Mouse (Mus musculus) midbrain, embryonic 15.5 days (tissue): ENCODE results near the gene Ncf2. TPM values are rescaled to one million over a fixed set of nuclear protein-coding genes. Genes with fewer than 3 reads are reported as not detected.

Experiments used
- ATAC-seq: fragments of 200-750 bp; cut with Nextera tagmentation; replicated peaks from 2 replicates; pipeline ENCODE4 v1.8.0; 2017; ENCODE audit warnings: moderate TSS enrichment
- H3K27ac ChIP-seq: fragments of 300-500 bp; sonication (generic); 2 replicates; pipeline ENCODE4 v1.5.1; 2015; ENCODE audit warnings: mild to moderate bottlenecking, inconsistent platforms
- H3K27me3 ChIP-seq: fragments of 300-500 bp; sonication (generic); replicated peaks from 2 replicates; pipeline ENCODE4 v1.6.1; 2015; ENCODE audit warnings: inconsistent platforms
- H3K36me3 ChIP-seq: fragments of 300-500 bp; sonication (generic); replicated peaks from 2 replicates; pipeline ENCODE4 v1.6.1; 2015; ENCODE audit warnings: inconsistent platforms
- H3K4me1 ChIP-seq: fragments of 300-500 bp; sonication (generic); 2 replicates; pipeline ENCODE4 v1.6.1; 2015; ENCODE audit warnings: inconsistent platforms
- H3K4me2 ChIP-seq: fragments of 300-500 bp; sonication (generic); 2 replicates; pipeline ENCODE4 v1.6.1; 2015; ENCODE audit warnings: inconsistent platforms, mild to moderate bottlenecking, moderate library complexity
- H3K4me3 ChIP-seq: fragments of 300-500 bp; sonication (generic); 2 replicates; pipeline ENCODE4 v1.5.1; 2015; ENCODE audit warnings: mild to moderate bottlenecking, inconsistent platforms
- H3K9ac ChIP-seq: fragments of 300-500 bp; sonication (generic); 2 replicates; pipeline ENCODE4 v1.6.1; 2015; ENCODE audit warnings: mild to moderate bottlenecking, inconsistent platforms
- H3K9me3 ChIP-seq: fragments of 300-500 bp; sonication (generic); 2 replicates; pipeline ENCODE4 v1.6.1; 2016; ENCODE audit warnings: inconsistent platforms
- WGBS: fragments of 180-500 bp; shearing (Covaris S2); methylation state at CpG from one replicate; pipeline ENCODE4 v1.1.7; 2015; ENCODE audit warnings: mixed read lengths; 5-methylcytosine and 5-hydroxymethylcytosine counted together
- polyA plus RNA-seq: library from polyadenylated mRNA; unstranded; fragments of >200 nt; fragmentation: Nextera tagmentation; extraction: Ambion mirVana; gene quantifications from 2 replicates; pipeline ENCODE4 v1.2.1, GENCODE M21; 2015

The Ncf2 gene
- polyA plus RNA-seq, 1 experiment from 2014 or later, result 2.2 TPM

DNA sequence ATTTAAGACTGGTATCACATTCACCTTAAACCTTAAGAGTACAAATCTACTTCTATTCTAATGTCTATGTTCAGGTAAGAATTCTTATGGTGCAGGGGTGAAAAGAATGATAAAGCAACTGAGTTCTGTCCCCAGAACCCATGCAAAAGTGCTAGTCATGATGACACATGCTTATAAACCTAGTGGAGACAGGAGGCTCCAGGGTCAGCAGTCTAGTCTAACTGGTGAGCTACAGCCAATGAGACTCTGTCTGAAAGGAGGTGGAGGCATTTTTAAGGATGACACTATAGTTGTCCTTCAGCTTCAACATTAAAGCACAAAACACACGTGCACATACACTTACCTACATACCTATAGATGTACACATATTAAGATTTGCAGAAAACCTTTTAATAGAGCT lies 44.6 kb downstream of the Ncf2 start:
- H3K27me3 ChIP-seq, result no peaks in the 10 kb centered on the region
- 88% methylated on average over 1 of the region's 1 CpGs for WGBS
- no peak overlapping the region for H3K9ac ChIP-seq
- peaks cover 62% of the 10 kb centered on the region for H3K36me3 ChIP-seq
- H3K9me3 ChIP-seq, result no peaks in the 10 kb centered on the region
- no peaks in the 10 kb centered on the region for H3K4me1 ChIP-seq
- no peak overlapping the region for H3K4me2 ChIP-seq
- ATAC-seq, result no peak
- H3K4me3 ChIP-seq, result no peak overlapping the region
- H3K27ac ChIP-seq, result no peak overlapping the region

DNA sequence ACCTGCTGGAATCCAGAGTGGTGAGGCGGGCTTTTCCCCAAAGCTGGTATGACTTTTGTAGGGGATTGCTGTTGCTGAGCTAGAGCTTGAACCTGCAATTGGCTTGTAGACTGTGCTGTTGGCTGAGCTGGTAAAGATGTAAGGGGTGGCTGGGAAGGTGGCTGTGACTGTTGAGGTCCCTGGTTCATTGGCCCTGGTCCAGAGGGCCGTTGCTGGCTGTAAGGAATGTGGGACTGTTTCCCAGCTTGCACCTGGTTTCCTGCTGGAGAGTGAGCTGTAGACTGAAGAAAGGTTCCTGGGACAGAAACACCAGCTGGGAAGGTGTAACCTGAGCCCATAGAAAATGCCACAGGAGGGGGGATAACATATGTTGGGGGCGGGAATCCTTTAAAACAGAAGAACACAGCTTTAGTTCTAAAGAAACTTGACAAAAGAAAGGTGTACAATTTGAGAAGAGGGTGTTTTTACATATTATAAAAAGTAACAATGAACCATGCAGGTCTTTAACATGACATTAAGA lies 45.3 kb downstream of the Ncf2 start:
- H3K27me3 ChIP-seq, result no peaks in the 10 kb centered on the region

DNA sequence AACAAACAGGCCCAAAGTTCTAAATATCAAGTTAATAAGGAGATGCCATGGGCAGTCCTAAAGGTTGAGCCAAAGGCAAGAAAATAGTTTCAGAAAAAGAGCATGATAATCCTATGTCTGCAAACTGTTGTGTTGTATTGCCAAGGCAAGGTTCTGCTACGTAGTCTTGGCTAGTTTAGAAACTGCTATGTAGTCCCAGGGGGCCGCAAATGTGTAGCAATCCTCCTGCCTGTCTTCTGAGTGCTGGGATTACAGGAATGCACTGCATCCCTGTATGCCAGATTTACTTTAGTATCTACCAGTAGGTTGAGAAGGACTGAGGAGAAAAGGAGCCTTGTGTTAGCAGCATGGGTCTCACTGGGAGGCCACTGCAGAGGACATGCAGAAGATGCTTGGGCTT lies 46.9 kb downstream of the Ncf2 start:
- no peak overlapping the region for H3K27ac ChIP-seq
- 97% methylated on average over 2 of the region's 2 CpGs for WGBS
- no peaks in the 10 kb centered on the region for H3K27me3 ChIP-seq
- peaks cover 46% of the 10 kb centered on the region for H3K36me3 ChIP-seq
- no peak for ATAC-seq
- H3K4me1 ChIP-seq, result no peaks in the 10 kb centered on the region
- H3K9ac ChIP-seq, result no peak overlapping the region
- H3K9me3 ChIP-seq, result no peaks in the 10 kb centered on the region
- no peak overlapping the region for H3K4me2 ChIP-seq
- no peak overlapping the region for H3K4me3 ChIP-seq

More for the DNA sequence above, 45.3 kb downstream of the Ncf2 start:
- Histone ChIP-seq H3K4me1 (no peaks in the 10 kb centered on the region), H3K4me3 (no peak overlapping the region), H3K4me2 (no peak overlapping the region), H3K9ac (no peak overlapping the region), H3K36me3 (peaks cover 55% of the 10 kb centered on the region), H3K27ac (no peak overlapping the region), H3K9me3 (no peaks in the 10 kb centered on the region)
- ATAC-seq, result no peak
- 90% methylated on average over 3 of the region's 3 CpGs for WGBS

DNA sequence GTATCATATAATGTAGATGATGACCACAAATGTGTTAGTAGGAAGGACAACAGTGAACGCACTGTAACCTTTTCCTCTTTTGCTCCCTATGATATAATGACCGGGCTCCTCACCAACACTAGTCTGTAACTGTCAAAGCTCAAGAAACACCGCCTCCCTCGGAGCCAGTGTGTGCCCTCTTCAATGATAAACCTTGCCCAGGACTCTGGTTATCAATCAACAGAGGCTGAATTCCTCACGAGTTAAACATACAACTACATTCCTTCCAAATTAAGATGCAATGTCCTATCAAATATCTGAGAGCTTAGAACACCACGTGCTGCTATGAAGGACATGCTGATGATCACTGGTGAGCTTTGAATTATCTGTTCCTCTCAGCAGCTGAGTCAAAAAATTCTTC lies 69.9 kb downstream of the Ncf2 start:
- no peak overlapping the region for H3K4me2 ChIP-seq
- WGBS, result 95% methylated on average over 6 of the region's 6 CpGs

DNA sequence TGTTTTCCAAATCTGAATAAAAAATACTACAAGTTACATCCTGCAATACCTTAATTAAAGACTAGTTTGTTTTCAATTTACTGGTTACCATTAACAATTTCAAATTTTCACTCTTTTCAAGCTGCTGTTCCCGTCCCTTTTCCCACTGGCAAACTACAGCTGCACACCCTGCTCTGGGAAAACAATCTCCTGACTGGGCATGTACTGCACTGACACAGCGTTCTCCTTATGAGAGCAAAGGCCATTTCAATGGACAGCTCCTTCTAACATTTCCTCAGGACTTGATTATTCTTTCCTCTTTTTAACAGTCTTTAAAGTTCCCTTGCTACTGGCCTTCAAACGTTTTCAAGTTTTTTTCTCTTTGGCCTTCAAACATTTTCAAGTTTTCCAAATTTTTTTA lies 71.0 kb downstream of the Ncf2 start:
- H3K9ac ChIP-seq, result no peak overlapping the region
- no peaks in the 10 kb centered on the region for H3K9me3 ChIP-seq
- no peak for ATAC-seq
- H3K4me1 ChIP-seq, result peaks cover 4% of the 10 kb centered on the region
- H3K27me3 ChIP-seq, result no peaks in the 10 kb centered on the region
- no peak overlapping the region for H3K4me2 ChIP-seq
- WGBS, result 86% methylated on average over 3 of the region's 3 CpGs
- no peak overlapping the region for H3K4me3 ChIP-seq
- no peak overlapping the region for H3K27ac ChIP-seq
- H3K36me3 ChIP-seq, result peaks cover 7% of the 10 kb centered on the region; the same call in 1 of the 2 replicates

More for the DNA sequence above, 69.9 kb downstream of the Ncf2 start:
- no peak overlapping the region for H3K9ac ChIP-seq
- H3K4me1 ChIP-seq, result peaks cover 4% of the 10 kb centered on the region
- no peak for ATAC-seq
- no peak overlapping the region for H3K27ac ChIP-seq
- no peaks in the 10 kb centered on the region for H3K27me3 ChIP-seq
- H3K4me3 ChIP-seq, result no peak overlapping the region
- peaks cover 7% of the 10 kb centered on the region; the same call in 1 of the 2 replicates for H3K36me3 ChIP-seq
- H3K9me3 ChIP-seq, result no peaks in the 10 kb centered on the region

Other genes starting within 250 kb of the Ncf2 start
- gene Apobec4, start 49.6 kb upstream of the Ncf2 start, polyA plus RNA-seq, result 0.24 TPM in 1 of 2 replicates, not detected in the other
- gene Rgl1, start 33.8 kb upstream of the Ncf2 start, polyA plus RNA-seq, result 14.9 and 15.7 TPM in 2 replicates
- 333 and 344 TPM in 2 replicates for gene Arpc5, start 33.7 kb upstream of the Ncf2 start, polyA plus RNA-seq
- 33.7 and 37.2 TPM in 2 replicates for gene Smg7, start 102.5 kb downstream of the Ncf2 start, polyA plus RNA-seq
- gene Nmnat2, start 154.8 kb downstream of the Ncf2 start, polyA plus RNA-seq, result 95.1 and 98.5 TPM in 2 replicates